Mouse (Mus musculus): ENCODE measurements around the gene Eno1. TPM values are rescaled to one million over a fixed set of nuclear protein-coding genes. Genes with fewer than 3 reads are reported as not detected.
A peak's percentile ranks its signal among the peaks of the same experiment; 100 is the strongest.
"Not testable (repeated sequence)": the region's sequence is repeated elsewhere in the genome, so short reads cannot be mapped to it uniquely, and the experiment has no call there.

Eno1 gene
- total RNA-seq, 2 experiments from 2014 or later = 421 to 451 TPM

- no peak for DNase-seq (ENCODE audit: low spot score in 2 of 2)
Measured at GRCm38 (mm10) chr4:150280002-150280401, 43.5 kb downstream of the Eno1 start.

- DNase-seq (ENCODE audit: low spot score in 2 of 2) = no peak
Measured at GRCm38 (mm10) chr4:150280459-150280858, 43.9 kb downstream of the Eno1 start.

- peak; percentile 97 to 98 for DNase-seq (ENCODE audit: low spot score in 2 of 2)
Measured at GRCm38 (mm10) chr4:150281018-150281761, 44.7 kb downstream of the Eno1 start, which contains the start of gene Rere. Rere (plus strand) TSS chr4:150281646.

GRCm38 (mm10) chr4:150281891-150282630, 45.5 kb downstream of the Eno1 start:
- no peak for DNase-seq (ENCODE audit: low spot score in 2 of 2)

- no peak for DNase-seq (ENCODE audit: low spot score in 2 of 2)
Measured at GRCm38 (mm10) chr4:150282631-150283334, 46.3 kb downstream of the Eno1 start.

GRCm38 (mm10) chr4:150283335-150283638, 46.8 kb downstream of the Eno1 start:
- peak in 1 of 2 experiments; percentile 50 for DNase-seq (ENCODE audit: low spot score in 2 of 2)

- DNase-seq (ENCODE audit: low spot score in 2 of 2) = peak in 1 of 2 experiments; percentile 68
Measured at GRCm38 (mm10) chr4:150283993-150284392, 47.5 kb downstream of the Eno1 start.

GRCm38 (mm10) chr4:150286980-150287379, 50.5 kb downstream of the Eno1 start:
- DNase-seq (ENCODE audit: low spot score in 2 of 2) = no peak

GRCm38 (mm10) chr4:150287463-150287862, 50.9 kb downstream of the Eno1 start:
- not testable (repeated sequence) for DNase-seq (ENCODE audit: low spot score in 2 of 2)

- DNase-seq (ENCODE audit: low spot score in 2 of 2) = no peak
Measured at GRCm38 (mm10) chr4:150291900-150292299, 55.4 kb downstream of the Eno1 start.

- no peak for DNase-seq (ENCODE audit: low spot score in 2 of 2)
Measured at GRCm38 (mm10) chr4:150294870-150295269, 58.3 kb downstream of the Eno1 start.

- no peak for DNase-seq (ENCODE audit: low spot score in 2 of 2)
Measured at GRCm38 (mm10) chr4:150295966-150296365, 59.4 kb downstream of the Eno1 start.

Other genes with a start within 250 kb of the Eno1 start
- 10 to 100 TPM; 10.2 to 10.6 TPM for gene H6pd, start 227.7 kb upstream of the Eno1 start, total RNA-seq (2021)
- 1 to 10 TPM; 1.2 to 1.5 TPM for gene Gpr157, start 149.4 kb upstream of the Eno1 start, total RNA-seq (2021)
- 1 to 10 TPM; 4.9 to 6.0 TPM for gene Slc2a5, start 117.4 kb upstream of the Eno1 start, total RNA-seq (2021)
- not detected for gene Slc2a7, start 87.7 kb upstream of the Eno1 start, total RNA-seq (2021)
- not detected for gene Car6, start 35.4 kb upstream of the Eno1 start, total RNA-seq (2021)
- gene Rere, start 44.9 kb downstream of the Eno1 start, total RNA-seq (2021) = 100 to 1,000 TPM; 128 to 139 TPM